Mouse (Mus musculus) heart, embryonic 11.5 days (tissue): ENCODE results near the gene Dtd2. TPM values are rescaled to one million over a fixed set of nuclear protein-coding genes. Genes with fewer than 3 reads are reported as not detected.

Experiments
- ATAC-seq: fragments of 200-750 bp; cut with Nextera tagmentation; replicated peaks from 2 replicates; pipeline ENCODE4 v1.8.0; 2017; ENCODE audit warnings: moderate library complexity; ENCODE audit not compliant: insufficient number of reproducible peaks, low FRiP score, low TSS enrichment
- H3K27ac ChIP-seq: fragments of 300-500 bp; sonication (generic); 2 replicates; pipeline ENCODE4 v1.5.1; 2014; ENCODE audit warnings: mild to moderate bottlenecking, low read depth, low read length
- H3K27me3 ChIP-seq: fragments of 300-500 bp; sonication (generic); 2 replicates; pipeline ENCODE4 v1.6.1; 2014; ENCODE audit warnings: mild to moderate bottlenecking, low read length, mixed read lengths; ENCODE audit not compliant: control insufficient read depth, insufficient read depth
- H3K36me3 ChIP-seq: fragments of 300-500 bp; sonication (generic); 2 replicates; pipeline ENCODE4 v1.6.1; 2014; ENCODE audit warnings: mild to moderate bottlenecking, low read length, moderate library complexity, mixed read lengths; ENCODE audit not compliant: control insufficient read depth, insufficient read depth
- H3K4me1 ChIP-seq: fragments of 300-500 bp; sonication (generic); 2 replicates; pipeline ENCODE4 v1.6.1; 2014; ENCODE audit warnings: low read length; ENCODE audit not compliant: control insufficient read depth, insufficient read depth
- H3K4me2 ChIP-seq: fragments of 300-500 bp; sonication (generic); 2 replicates; pipeline ENCODE4 v1.6.1; 2014; ENCODE audit warnings: mild to moderate bottlenecking, moderate library complexity
- H3K4me3 ChIP-seq: fragments of 300-500 bp; sonication (generic); 2 replicates; pipeline ENCODE4 v1.5.1; 2014; ENCODE audit warnings: low read depth, low read length
- H3K9ac ChIP-seq: fragments of 300-500 bp; sonication (generic); 2 replicates; pipeline ENCODE4 v1.6.1; 2014; ENCODE audit warnings: mild to moderate bottlenecking, low read depth, low read length, moderate library complexity
- H3K9me3 ChIP-seq: fragments of 300-500 bp; sonication (generic); replicated peaks from 2 replicates; pipeline ENCODE4 v1.6.1; 2016; ENCODE audit warnings: low read length; ENCODE audit not compliant: control insufficient read depth
- WGBS: fragments of 180-500 bp; shearing (Covaris S2); extraction: QIAGEN DNeasy Blood & Tissue Kit; methylation state at CpG from one replicate; pipeline ENCODE4 v1.1.7; 2014; ENCODE audit not compliant: insufficient replicate concordance; 5-methylcytosine and 5-hydroxymethylcytosine counted together
- polyA plus RNA-seq: library from polyadenylated mRNA; unstranded; fragments of >200 nt; fragmentation: Nextera tagmentation; extraction: Ambion mirVana; gene quantifications from 2 replicates; pipeline ENCODE4 v1.2.1, GENCODE M21; 2014

Dtd2 gene
- polyA plus RNA-seq, 1 experiment from 2014 or later, result 20.9 TPM

DNA sequence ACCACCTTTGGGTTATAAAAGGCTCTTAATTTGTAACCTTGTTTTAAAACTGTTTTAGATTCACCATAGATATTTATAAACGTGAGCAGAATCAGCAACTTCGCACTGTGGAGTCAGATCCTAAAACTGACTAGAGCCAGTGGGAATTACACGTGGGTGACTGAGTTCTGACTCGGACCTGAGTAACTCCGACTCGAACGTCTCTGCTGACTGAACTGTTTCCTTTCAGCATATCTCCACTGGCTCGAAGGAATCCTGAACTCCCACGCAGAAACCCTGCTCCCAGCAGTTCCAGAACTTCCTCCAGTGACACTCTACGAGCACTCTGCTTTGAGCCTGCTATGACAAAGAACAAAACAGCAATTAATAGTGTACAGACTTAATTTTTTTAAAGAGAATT is 54.0 kb downstream of the Dtd2 start:
- Histone ChIP-seq H3K27ac (no peak overlapping the region), H3K4me1 (no peaks in the 10 kb centered on the region), H3K4me3 (no peak overlapping the region), H3K9me3 (no peaks in the 10 kb centered on the region), H3K9ac (no peak overlapping the region), H3K27me3 (no peaks in the 10 kb centered on the region), H3K36me3 (peaks cover 31% of the 10 kb centered on the region), H3K4me2 (no peak overlapping the region)
- no peak for ATAC-seq
- WGBS, result 74% methylated on average over 10 of the region's 10 CpGs

DNA sequence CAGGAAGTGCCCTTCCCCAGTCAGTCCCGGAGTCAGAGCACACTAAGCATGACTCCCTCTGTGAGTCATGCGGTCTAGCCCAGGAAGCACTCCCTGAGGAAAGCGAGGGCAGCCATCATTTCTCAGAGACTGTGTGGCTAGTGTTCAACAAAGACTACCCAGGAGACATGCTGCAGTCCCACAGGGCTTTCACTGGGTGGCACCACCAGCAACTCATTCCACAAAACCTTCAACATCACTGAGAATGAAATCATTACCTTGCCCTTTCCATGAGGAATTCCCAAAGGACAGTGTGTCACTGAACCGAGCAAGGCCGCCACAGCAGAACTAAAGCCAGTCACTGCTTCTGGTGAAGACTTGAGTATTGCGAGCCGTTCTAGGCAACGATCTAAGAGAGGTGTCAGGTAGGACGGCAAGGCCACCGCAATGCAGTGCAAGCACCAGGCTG is 58.8 kb downstream of the Dtd2 start:
- Histone ChIP-seq H3K27me3 (no peaks in the 10 kb centered on the region), H3K4me3 (no peak overlapping the region), H3K9me3 (no peaks in the 10 kb centered on the region), H3K36me3 (peaks cover 31% of the 10 kb centered on the region), H3K4me2 (no peak overlapping the region), H3K27ac (no peak overlapping the region), H3K9ac (no peak overlapping the region), H3K4me1 (no peaks in the 10 kb centered on the region)
- 79% methylated on average over 10 of the region's 10 CpGs for WGBS
- no peak for ATAC-seq

DNA sequence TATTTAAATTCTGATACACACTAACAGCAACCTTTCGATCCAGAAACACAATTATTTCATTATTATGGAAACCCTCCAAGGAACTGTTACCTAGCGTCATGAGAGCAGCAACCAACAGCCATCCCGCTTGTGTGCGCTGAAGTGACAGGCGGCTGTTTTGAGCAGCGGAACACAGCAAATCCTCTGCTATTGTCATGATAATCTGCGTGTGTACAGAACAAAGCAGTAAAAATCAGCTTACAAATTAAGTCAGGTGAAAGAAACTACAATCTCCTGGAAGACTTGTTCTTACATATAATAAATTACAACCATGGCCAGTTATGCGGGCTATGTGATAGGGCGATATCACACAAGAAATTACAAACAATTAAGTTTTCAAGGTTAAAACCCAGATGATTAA is 61.0 kb downstream of the Dtd2 start:
- H3K27me3 ChIP-seq, result no peaks in the 10 kb centered on the region
- no peak overlapping the region for H3K4me2 ChIP-seq
- H3K36me3 ChIP-seq, result peaks cover 17% of the 10 kb centered on the region
- 93% methylated on average over 9 of the region's 9 CpGs for WGBS
- no peaks in the 10 kb centered on the region for H3K9me3 ChIP-seq
- no peak overlapping the region for H3K4me3 ChIP-seq
- no peak for ATAC-seq
- H3K27ac ChIP-seq, result no peak overlapping the region
- H3K9ac ChIP-seq, result no peak overlapping the region
- no peaks in the 10 kb centered on the region for H3K4me1 ChIP-seq

DNA sequence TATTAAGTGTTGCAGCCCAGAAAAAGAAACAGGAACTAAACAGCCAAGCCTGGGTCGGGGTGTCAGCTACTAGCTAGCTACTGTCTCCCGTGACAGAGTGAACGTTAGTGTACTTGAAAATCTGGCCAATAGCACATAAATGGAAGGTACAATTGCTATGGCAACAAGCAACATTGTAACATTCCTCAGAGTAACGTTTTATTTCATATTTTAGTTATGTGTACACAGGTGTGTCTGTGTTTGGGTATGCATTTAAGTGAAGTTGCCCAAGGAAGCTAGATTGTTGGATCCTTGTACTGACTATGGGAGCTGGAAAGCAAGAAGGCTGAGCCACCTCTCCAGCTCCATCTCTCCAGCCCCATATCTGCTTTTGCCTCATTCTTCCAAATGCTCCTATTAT is 66.5 kb downstream of the Dtd2 start:
- Histone ChIP-seq H3K4me2 (no peak overlapping the region), H3K36me3 (0 out of 2 replicates have a peak, but pooled peaks cover 3% of the 10 kb centered on the region)
- ATAC-seq, result no peak

More for the DNA sequence above, 66.5 kb downstream of the Dtd2 start:
- 84% methylated on average over 4 of the region's 4 CpGs for WGBS
- H3K27ac ChIP-seq, result no peak overlapping the region
- no peaks in the 10 kb centered on the region for H3K9me3 ChIP-seq
- no peak overlapping the region for H3K9ac ChIP-seq
- no peaks in the 10 kb centered on the region for H3K4me1 ChIP-seq
- H3K27me3 ChIP-seq, result no peaks in the 10 kb centered on the region
- no peak overlapping the region for H3K4me3 ChIP-seq

Other genes with a start within 250 kb of the Dtd2 start
- gene Hectd1, start 177.0 kb downstream of the Dtd2 start, polyA plus RNA-seq, result 38.7 and 42.4 TPM in 2 replicates
- 10.2 and 13.9 TPM in 2 replicates for gene Heatr5a, start 35.2 kb downstream of the Dtd2 start, polyA plus RNA-seq
- not detected in 2 replicates for gene Gpr33, start 21.6 kb upstream of the Dtd2 start, polyA plus RNA-seq
- 10.9 and 11.7 TPM in 2 replicates for gene Nubpl, start 91.2 kb upstream of the Dtd2 start, polyA plus RNA-seq